Mouse (Mus musculus) CD4-positive, CD25-positive, alpha-beta regulatory T cell, adult 2 months (primary cell): Measurements from ENCODE around the gene Lmbrd1.
"Not testable (repeated sequence)": the region's sequence is repeated elsewhere in the genome, so short reads cannot be mapped to it uniquely, and the experiment has no call there.

ENCODE experiments used
- DNase-seq: peaks from one replicate; pipeline ENCODE4 v3.0.0-alpha.2; 2012; ENCODE audit warnings: low read depth, low spot score

The Lmbrd1 gene

DNA sequence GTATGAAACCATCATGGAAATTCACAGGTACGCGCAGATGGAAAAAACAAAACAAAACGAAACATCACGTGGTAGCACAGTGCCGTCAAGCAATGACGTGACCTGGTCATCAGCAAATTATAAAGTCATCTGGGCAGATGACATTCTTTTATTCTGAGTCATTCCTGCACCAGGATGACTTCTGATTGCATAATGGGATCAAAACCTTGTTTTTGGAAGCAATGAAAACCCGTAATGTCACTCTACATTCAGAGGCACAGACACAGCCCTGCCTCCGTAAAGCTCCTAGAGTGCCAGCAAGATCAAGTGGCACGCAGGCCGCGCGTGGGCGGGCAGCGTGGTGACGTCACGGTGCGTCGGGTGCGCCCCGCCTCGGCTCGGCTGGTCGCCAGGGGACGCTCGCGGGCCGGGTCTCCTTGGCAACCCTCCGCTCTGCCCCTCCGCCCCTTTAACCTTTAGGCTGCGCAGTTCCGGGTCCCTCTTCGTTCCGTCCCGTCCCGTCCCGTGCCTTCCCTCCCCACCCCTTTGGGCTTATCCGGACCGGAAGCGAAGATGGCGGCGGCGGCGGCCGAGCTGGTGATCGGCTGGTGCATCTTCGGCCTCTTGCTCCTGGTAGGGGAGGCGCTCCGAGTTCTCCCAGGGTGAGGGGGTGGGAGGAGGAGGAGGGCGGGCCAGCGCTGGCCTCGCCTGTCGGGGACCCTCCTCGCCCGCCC lies at the start of gene Lmbrd1:
TSS of gene Lmbrd1 (plus strand) at position 426 of the 713 bp plus-strand sequence.
- peak; percentile 98 for DNase-seq

- DNase-seq, result no peak
Measured at GRCm38 (mm10) chr1:24633553-24634132, 44.8 kb upstream of the Lmbrd1 start.

DNA sequence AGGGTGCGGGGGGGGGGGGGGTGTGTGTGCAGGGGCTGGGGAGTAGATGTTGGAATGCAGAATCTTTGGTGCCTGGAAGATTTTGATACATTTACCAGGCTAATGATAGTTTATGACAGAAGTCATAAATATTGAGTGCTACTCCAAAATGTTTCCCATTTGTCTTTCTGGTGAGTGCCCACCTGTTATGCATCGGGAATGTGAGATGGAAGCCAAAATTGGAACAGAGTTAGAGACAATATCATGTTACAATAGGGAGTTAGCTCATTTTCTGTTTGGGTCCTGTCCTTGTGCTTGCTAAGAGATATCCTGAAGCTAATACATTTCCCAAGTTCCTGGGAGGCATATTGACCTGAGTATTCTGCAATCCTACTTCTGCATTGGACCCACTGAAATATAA lies 28.3 kb upstream of the Lmbrd1 start:
- no peak for DNase-seq

DNA sequence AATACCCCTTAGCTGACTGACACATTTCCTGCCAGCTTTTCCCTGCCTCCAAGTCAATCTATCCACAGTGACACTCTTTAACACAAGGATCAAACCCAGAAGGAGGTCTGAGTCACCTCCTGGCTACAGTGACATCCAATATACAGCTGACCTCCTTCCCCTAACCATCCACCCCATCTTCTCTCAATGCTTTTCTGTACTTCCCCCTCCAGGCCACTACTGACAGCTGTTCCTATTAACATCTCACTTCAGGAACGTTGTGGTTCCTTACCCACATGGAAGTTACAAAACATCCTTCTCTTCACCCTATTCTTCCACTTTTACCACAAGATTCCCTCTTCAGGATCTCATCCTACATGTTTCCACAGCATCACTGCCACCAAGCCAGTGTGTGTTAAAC lies 18.5 kb upstream of the Lmbrd1 start:
- no peak for DNase-seq

GRCm38 (mm10) chr1:24660662-24661061 lies 17.8 kb upstream of the Lmbrd1 start:
- not testable (repeated sequence) for DNase-seq

- no peak for DNase-seq
Measured at GRCm38 (mm10) chr1:24661551-24661950, 16.9 kb upstream of the Lmbrd1 start.

- no peak for DNase-seq
Measured at GRCm38 (mm10) chr1:24664158-24664557, 14.3 kb upstream of the Lmbrd1 start.

- no peak for DNase-seq
Measured at GRCm38 (mm10) chr1:24673231-24673630, 5.2 kb upstream of the Lmbrd1 start.

- peak; percentile 61 for DNase-seq
Measured at GRCm38 (mm10) chr1:24677706-24678105, 724 bp upstream of the Lmbrd1 start.

DNA sequence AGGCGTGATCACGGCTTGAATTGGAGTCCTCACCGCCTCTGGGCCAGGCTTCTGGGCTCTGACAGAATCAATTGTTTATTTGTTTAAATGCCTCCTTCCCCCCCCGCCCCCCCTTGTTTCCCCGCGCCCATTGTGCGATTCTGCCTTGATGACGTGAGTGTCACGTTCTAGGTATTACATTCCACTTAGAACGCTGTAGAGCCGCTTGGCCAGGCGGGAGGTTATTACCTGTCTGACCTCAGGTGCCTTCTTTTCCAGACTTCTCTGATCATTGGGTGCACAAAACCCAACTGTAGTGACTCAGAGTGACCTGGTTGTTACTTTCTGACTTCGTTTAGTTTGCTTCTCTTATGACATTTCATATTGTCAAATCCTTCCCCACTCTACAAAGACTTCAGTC lies 641 bp downstream of the Lmbrd1 start:
- DNase-seq, result peak; percentile 74

DNA sequence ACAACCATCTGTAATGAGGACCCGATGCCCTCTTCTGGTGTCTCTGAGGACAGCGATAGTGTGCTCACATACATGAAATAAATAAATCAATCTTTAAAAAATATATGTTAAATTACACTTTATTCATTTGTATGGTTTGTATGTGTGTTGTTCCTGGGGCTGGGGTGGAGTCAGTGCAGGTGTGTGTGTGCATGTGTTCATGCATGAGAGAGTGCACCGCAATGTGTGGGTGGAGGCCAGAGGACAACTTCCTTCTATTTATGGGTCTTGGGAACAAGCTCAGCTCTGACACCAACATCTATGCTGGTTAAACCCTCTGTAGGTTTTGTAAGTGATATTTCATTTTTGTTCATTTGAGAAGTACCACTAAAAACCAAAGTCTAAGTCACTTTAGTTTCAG lies 2.6 kb downstream of the Lmbrd1 start:
- DNase-seq, result peak; percentile 17

GRCm38 (mm10) chr1:24681946-24682345 lies 3.5 kb downstream of the Lmbrd1 start:
- DNase-seq, result peak; percentile 3

GRCm38 (mm10) chr1:24683947-24684346 lies 5.5 kb downstream of the Lmbrd1 start:
- peak; percentile 55 for DNase-seq

DNA sequence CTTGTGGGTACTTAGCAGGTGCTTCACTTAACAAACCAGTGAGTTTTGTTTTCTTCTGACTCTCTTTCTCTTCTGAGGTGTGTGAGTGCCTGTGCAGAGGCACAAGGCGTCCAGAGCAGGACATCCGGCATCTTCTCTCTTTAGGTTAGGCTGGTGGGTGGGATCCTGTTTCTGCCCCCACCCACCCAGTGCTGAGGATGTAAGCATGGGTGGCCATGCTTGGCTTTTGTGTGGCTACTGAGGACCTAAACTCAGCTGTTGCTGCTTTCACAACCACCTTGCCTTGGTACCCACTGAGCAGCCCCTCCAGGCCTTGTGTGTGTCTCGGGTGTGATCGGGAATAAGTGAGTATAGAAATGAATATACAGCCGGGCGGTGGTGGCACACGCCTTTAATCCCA lies 7.2 kb downstream of the Lmbrd1 start:
- no peak for DNase-seq

GRCm38 (mm10) chr1:24686235-24687021 lies 8.0 kb downstream of the Lmbrd1 start:
- no peak for DNase-seq

DNA sequence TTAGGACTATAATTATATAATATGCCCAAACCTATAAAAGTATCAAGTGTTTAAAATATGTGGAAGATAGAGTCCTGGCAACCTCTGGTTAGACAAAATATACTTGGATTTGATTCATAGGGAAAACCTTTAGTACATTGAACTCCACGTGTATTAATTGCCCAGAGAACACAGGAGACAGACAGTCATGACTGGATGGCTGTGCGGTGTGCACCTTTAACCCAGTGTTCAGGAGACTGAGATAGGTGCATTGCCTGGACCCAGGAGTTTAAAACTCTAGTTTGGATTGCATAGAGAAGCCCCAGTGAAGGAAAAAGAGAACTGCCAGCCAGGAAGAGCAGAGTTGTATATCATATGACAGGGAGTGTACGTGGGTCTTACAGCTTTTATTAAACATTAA lies 19.2 kb downstream of the Lmbrd1 start:
- no peak for DNase-seq

DNA sequence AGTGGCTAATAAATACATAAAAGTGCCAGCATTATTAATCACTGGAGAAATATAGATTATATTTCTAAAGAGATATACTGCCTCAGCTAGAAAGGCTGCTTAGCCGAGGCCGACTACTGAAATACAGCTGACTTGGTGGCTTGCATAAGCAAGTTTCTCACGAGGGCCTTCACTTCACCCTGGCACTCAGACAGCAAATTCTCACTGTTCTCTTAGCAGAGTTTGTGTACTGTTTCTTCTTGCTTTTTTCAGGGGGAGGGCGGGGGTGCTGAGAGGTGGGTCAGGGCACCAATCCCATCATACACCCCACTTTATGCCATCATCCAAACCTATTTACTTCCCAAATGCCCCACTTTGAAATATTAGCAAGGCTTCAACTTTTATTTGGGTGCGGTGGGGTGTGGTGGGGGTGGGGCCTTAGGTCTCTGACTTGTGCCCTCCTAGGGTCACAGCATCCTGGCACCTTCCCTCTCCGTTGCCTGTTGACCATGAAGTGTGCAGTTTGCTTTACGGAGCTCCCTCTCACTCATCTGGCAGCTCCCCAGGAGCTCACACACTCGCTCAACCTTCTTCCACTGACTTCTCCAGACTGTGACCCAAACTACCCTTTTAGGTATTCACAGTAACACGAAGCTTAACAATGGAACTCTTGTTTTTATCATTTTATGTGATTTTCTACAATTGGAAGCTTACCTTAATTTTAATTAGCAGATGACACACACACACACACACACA lies 19.9 kb downstream of the Lmbrd1 start:
- no peak for DNase-seq

GRCm38 (mm10) chr1:24699320-24699719 lies 20.9 kb downstream of the Lmbrd1 start:
- peak; percentile 31 for DNase-seq

GRCm38 (mm10) chr1:24700241-24700640 lies 21.8 kb downstream of the Lmbrd1 start:
- DNase-seq, result no peak

- DNase-seq, result no peak
Measured at GRCm38 (mm10) chr1:24703821-24704220, 25.4 kb downstream of the Lmbrd1 start.

DNA sequence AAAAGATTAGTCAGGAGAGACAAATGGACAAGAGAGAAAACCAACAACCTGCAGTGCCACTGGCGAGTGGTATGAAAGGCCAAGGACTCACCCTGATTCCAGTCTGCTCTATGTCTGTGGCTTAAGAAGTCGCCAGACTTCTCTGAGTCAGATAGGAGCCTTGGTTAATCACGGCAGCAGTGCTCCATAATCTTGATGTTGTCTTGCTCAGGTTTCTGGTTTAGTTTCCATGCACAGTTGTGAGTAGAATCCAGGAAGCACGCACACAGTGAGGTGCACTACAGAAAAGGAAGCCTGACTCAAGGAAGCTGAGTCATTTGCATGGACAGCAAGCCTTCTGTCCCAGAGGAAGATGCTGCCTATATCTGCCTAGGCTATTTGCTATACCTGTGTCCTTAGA lies 37.9 kb downstream of the Lmbrd1 start:
- no peak for DNase-seq

DNA sequence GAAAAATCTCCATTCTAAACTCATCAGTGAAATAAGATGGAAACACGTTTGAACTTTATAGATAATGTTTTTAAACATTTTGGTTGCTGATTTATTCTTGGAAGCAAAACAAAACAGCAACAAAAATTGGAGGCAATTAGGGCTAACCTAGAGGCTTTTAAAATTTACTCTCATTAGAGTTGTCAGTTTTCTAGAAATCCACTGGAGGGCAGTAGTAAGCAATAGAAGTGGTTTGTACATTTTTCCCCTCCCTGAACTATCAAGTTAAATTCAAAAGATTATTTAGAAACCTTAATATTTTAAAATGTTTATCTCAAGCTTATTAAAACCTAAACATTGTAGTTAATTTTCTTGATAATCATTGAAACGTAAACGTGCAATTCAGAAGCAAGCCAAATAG lies 41.2 kb downstream of the Lmbrd1 start:
- DNase-seq, result peak; percentile 5
